Mouse (Mus musculus): ENCODE results near the gene Rsf1. TPM values are rescaled to one million over a fixed set of nuclear protein-coding genes. Genes with fewer than 3 reads are reported as not detected.

Rsf1 gene
- polyA plus RNA-seq, 1 experiment from 2014 or later: 18.8 TPM

- 26% methylated on average over 8 of the region's 8 CpGs for WGBS
Measured at GRCm38 (mm10) chr7:97578361-97579066, 1.2 kb upstream of the Rsf1 start.

DNA sequence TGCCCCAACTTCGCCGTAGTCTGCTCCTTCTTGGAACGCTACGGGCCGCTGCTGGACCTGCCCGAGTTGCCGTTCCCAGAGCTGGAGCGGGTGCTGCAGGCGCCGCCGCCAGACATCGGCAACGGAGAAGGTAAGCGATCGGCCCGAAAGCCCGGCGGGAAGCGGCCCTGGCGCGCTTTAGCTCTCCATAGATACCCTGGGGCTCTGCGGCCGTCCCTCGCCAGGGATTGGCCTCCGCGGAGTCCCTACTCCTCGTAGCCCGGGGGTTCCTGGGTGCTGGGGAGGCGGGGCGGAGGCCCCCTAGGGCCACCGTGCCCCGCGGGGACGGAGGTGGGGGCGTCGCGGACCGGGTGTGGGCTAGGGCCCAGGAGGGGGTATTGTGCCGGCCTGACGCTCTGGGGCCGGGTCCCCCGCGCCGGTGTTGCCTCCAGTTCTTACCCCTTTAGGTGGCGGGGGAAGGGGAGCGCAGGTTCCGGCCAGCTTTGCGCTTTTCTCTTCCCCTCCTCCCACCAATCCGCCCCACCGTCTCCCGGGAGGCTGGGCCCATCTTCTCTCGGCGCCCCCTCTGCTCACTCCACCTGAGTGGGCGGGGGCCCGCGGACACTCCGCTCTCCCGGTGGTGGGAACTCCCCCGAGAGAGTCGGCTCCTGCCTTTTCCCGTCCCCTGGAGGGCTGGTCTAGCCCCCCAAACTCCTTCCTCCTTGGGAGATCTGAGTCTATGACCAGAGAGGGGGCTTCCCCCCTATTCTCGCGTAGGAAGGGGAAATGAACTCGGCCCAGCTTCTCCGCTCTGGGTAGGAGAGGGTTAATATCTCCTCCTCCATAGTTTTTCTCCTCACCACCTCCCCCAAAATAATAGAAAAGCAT, 520 bp downstream of the Rsf1 start:
- Histone ChIP-seq H3K36me3 (ENCODE audit: insufficient read depth, low read length) (no peaks in the 10 kb centered on the region), H3K9me3 (ENCODE audit: low read length) (peaks cover 3% of the 10 kb centered on the region), H3K4me2 (replicated peaks; ENCODE audit: low read depth, low read length) (peak overlapping the region; percentile 88), H3K4me1 (ENCODE audit: insufficient read depth, low read length) (peaks cover 10% of the 10 kb centered on the region), H3K9ac (replicated peaks; ENCODE audit: low read length) (peak overlapping the region; percentile 99), H3K27me3 (ENCODE audit: insufficient read depth, low read length) (no peaks in the 10 kb centered on the region), H3K27ac (ENCODE audit: low read length) (peak overlapping the region; percentile 97), H3K4me3 (ENCODE audit: low read length) (peak overlapping the region; percentile 99)
- peak; percentile 43 for ATAC-seq (ENCODE audit: low FRiP score, low TSS enrichment)
- 1% methylated on average over 56 of the region's 65 CpGs for WGBS

More at GRCm38 (mm10) chr7:97578361-97579066, 1.2 kb upstream of the Rsf1 start:
- Histone ChIP-seq H3K4me3 (ENCODE audit: low read length) (peak overlapping the region; percentile 99), H3K9me3 (ENCODE audit: low read length) (peaks cover 3% of the 10 kb centered on the region), H3K27ac (ENCODE audit: low read length) (peak overlapping the region; percentile 97), H3K4me1 (ENCODE audit: insufficient read depth, low read length) (peaks cover 10% of the 10 kb centered on the region), H3K36me3 (ENCODE audit: insufficient read depth, low read length) (0 out of 2 replicates have a peak, but pooled peaks cover 3% of the 10 kb centered on the region), H3K9ac (replicated peaks; ENCODE audit: low read length) (peak overlapping the region; percentile 99), H3K27me3 (ENCODE audit: insufficient read depth, low read length) (no peaks in the 10 kb centered on the region), H3K4me2 (replicated peaks; ENCODE audit: low read depth, low read length) (peak overlapping the region; percentile 88)
- 0 out of 2 replicates have a peak, but pooled peaks have one; percentile 4 for ATAC-seq (ENCODE audit: low FRiP score, low TSS enrichment)

DNA sequence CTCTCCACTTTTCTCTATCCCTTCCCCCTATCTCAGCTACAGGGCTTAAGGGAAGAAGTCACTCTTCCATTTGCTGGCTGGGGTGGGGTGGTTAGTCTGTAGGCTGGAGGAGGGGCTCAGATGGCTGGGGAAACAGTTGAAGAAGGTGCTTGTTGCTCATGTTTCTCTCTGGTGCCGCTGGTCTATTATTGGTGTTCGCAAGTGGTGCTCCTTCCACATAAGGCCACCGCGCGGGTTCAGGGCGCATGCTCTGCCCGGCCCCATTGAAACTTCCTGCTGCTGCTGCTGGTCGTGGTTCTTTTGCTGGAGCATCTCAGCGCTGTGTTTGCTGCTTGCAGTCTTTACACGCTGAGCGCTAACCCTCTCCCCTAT, 1.1 kb downstream of the Rsf1 start:
- H3K4me3 ChIP-seq (ENCODE audit: low read length): peak overlapping the region; percentile 99
- peak overlapping the region; percentile 97 for H3K27ac ChIP-seq (ENCODE audit: low read length)
- peak; percentile 62 for ATAC-seq (ENCODE audit: low FRiP score, low TSS enrichment)
- peaks cover 3% of the 10 kb centered on the region for H3K9me3 ChIP-seq (ENCODE audit: low read length)
- peaks cover 10% of the 10 kb centered on the region for H3K4me1 ChIP-seq (ENCODE audit: insufficient read depth, low read length)
- WGBS: under 1% methylated on average over 11 of the region's 11 CpGs
- peak overlapping the region; percentile 88 for H3K4me2 ChIP-seq (replicated peaks; ENCODE audit: low read depth, low read length)
- H3K27me3 ChIP-seq (ENCODE audit: insufficient read depth, low read length): no peaks in the 10 kb centered on the region
- H3K9ac ChIP-seq (replicated peaks; ENCODE audit: low read length): peak overlapping the region; percentile 99
- no peaks in the 10 kb centered on the region for H3K36me3 ChIP-seq (ENCODE audit: insufficient read depth, low read length)

DNA sequence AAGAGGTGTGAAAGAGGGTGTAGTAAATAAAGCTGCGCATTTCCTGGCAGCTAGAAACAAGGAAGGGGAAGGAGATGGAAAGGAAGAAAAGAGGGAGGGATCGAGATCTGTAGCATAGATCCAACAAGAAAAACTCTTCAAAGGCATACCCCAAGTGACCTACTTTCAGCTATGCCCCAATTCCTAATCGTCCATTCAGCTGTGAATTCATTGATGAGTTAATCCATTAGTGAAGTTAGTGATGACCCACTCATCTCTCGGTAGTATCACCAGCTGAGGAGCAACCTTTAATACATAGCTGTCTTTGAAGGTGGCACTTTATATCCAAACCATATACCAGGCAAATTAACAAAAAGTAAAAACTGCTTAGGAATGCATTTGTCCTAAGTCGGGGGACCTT, 8.8 kb downstream of the Rsf1 start:
- Histone ChIP-seq H3K4me2 (replicated peaks; ENCODE audit: low read depth, low read length) (no peak overlapping the region), H3K9ac (replicated peaks; ENCODE audit: low read length) (no peak overlapping the region), H3K9me3 (ENCODE audit: low read length) (no peaks in the 10 kb centered on the region), H3K4me1 (ENCODE audit: insufficient read depth, low read length) (peaks cover 32% of the 10 kb centered on the region), H3K4me3 (ENCODE audit: low read length) (no peak overlapping the region), H3K27me3 (ENCODE audit: insufficient read depth, low read length) (no peaks in the 10 kb centered on the region), H3K27ac (ENCODE audit: low read length) (peak overlapping the region; percentile 50), H3K36me3 (ENCODE audit: insufficient read depth, low read length) (0 out of 2 replicates have a peak, but pooled peaks cover 2% of the 10 kb centered on the region)
- 82% methylated on average over 5 of the region's 5 CpGs for WGBS
- no peak for ATAC-seq (ENCODE audit: low FRiP score, low TSS enrichment)

- 24% methylated on average over 3 of the region's 3 CpGs for WGBS
- no peak overlapping the region for H3K4me2 ChIP-seq (replicated peaks; ENCODE audit: low read depth, low read length)
- H3K4me1 ChIP-seq (ENCODE audit: insufficient read depth, low read length): peaks cover 32% of the 10 kb centered on the region
- no peak overlapping the region for H3K4me3 ChIP-seq (ENCODE audit: low read length)
- H3K9ac ChIP-seq (replicated peaks; ENCODE audit: low read length): no peak overlapping the region
- peak; percentile 69; the same call in 1 of the 2 replicates for ATAC-seq (ENCODE audit: low FRiP score, low TSS enrichment)
- no peaks in the 10 kb centered on the region for H3K27me3 ChIP-seq (ENCODE audit: insufficient read depth, low read length)
- H3K9me3 ChIP-seq (ENCODE audit: low read length): no peaks in the 10 kb centered on the region
- H3K36me3 ChIP-seq (ENCODE audit: insufficient read depth, low read length): 0 out of 2 replicates have a peak, but pooled peaks cover 2% of the 10 kb centered on the region
- 0 out of 2 replicates have a peak overlapping the region, but pooled peaks have one; percentile 58 for H3K27ac ChIP-seq (ENCODE audit: low read length)
Measured at GRCm38 (mm10) chr7:97590488-97590887, 10.8 kb downstream of the Rsf1 start.

GRCm38 (mm10) chr7:97591336-97591735, 11.6 kb downstream of the Rsf1 start:
- H3K27ac ChIP-seq (ENCODE audit: low read length): no peak overlapping the region
- no peak overlapping the region for H3K9ac ChIP-seq (replicated peaks; ENCODE audit: low read length)
- ATAC-seq (ENCODE audit: low FRiP score, low TSS enrichment): no peak; the same call in 1 of the 2 replicates
- peaks cover 32% of the 10 kb centered on the region for H3K4me1 ChIP-seq (ENCODE audit: insufficient read depth, low read length)
- no peaks in the 10 kb centered on the region for H3K9me3 ChIP-seq (ENCODE audit: low read length)
- 81% methylated on average over 6 of the region's 6 CpGs for WGBS
- H3K36me3 ChIP-seq (ENCODE audit: insufficient read depth, low read length): 0 out of 2 replicates have a peak, but pooled peaks cover 2% of the 10 kb centered on the region
- H3K4me3 ChIP-seq (ENCODE audit: low read length): no peak overlapping the region
- H3K27me3 ChIP-seq (ENCODE audit: insufficient read depth, low read length): no peaks in the 10 kb centered on the region
- H3K4me2 ChIP-seq (replicated peaks; ENCODE audit: low read depth, low read length): no peak overlapping the region

DNA sequence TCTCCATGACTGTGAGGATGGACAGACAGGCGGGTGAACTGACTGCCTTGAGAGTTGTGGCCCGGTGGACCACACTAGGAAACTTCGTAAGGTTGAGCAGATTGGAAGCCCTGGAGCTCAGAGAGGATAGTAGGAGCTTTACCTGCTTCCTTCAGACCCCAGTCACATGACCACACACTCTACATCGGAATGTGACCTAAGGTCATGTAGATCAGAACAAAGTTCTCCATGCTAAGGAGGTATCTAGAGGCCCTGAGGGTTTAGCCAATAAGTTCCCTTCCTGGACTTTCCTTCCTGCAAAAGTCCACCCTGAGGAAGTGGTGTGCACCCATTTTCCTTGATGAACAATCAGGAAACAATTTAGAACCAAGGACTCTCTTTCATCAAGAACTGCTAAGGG, 12.7 kb downstream of the Rsf1 start:
- Histone ChIP-seq H3K27me3 (ENCODE audit: insufficient read depth, low read length) (no peaks in the 10 kb centered on the region), H3K4me2 (replicated peaks; ENCODE audit: low read depth, low read length) (no peak overlapping the region), H3K36me3 (ENCODE audit: insufficient read depth, low read length) (0 out of 2 replicates have a peak, but pooled peaks cover 2% of the 10 kb centered on the region), H3K4me3 (ENCODE audit: low read length) (no peak overlapping the region), H3K27ac (ENCODE audit: low read length) (no peak overlapping the region), H3K9ac (replicated peaks; ENCODE audit: low read length) (no peak overlapping the region), H3K9me3 (ENCODE audit: low read length) (no peaks in the 10 kb centered on the region), H3K4me1 (ENCODE audit: insufficient read depth, low read length) (peaks cover 32% of the 10 kb centered on the region)
- no peak for ATAC-seq (ENCODE audit: low FRiP score, low TSS enrichment)
- WGBS: 99% methylated on average over 4 of the region's 4 CpGs

DNA sequence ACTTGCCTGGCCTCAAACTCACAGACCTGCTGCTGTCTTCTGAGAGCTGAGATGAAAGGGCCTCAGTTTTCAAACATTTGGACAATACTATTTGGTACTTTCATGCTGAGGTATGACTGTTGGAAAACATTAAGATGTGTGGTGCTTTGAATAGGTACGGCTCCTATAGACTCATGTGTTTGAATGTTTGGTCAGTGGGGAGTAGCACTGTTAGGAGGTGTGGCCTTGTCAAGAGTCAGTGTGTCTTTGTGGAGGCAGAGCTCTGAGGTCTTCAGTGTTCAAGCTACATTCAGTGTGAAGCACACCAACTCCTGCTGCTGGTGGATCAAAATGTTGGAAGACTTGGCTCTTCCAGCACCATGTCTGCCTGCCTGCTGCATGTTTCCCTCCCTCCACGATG, 13.8 kb downstream of the Rsf1 start:
- no peak overlapping the region for H3K4me2 ChIP-seq (replicated peaks; ENCODE audit: low read depth, low read length)
- no peak overlapping the region for H3K9ac ChIP-seq (replicated peaks; ENCODE audit: low read length)
- H3K27me3 ChIP-seq (ENCODE audit: insufficient read depth, low read length): no peaks in the 10 kb centered on the region
- H3K36me3 ChIP-seq (ENCODE audit: insufficient read depth, low read length): 0 out of 2 replicates have a peak, but pooled peaks cover 2% of the 10 kb centered on the region
- 89% methylated on average over 2 of the region's 2 CpGs for WGBS
- peaks cover 30% of the 10 kb centered on the region for H3K4me1 ChIP-seq (ENCODE audit: insufficient read depth, low read length)
- no peak overlapping the region for H3K4me3 ChIP-seq (ENCODE audit: low read length)
- H3K27ac ChIP-seq (ENCODE audit: low read length): no peak overlapping the region
- no peak for ATAC-seq (ENCODE audit: low FRiP score, low TSS enrichment)
- H3K9me3 ChIP-seq (ENCODE audit: low read length): no peaks in the 10 kb centered on the region

DNA sequence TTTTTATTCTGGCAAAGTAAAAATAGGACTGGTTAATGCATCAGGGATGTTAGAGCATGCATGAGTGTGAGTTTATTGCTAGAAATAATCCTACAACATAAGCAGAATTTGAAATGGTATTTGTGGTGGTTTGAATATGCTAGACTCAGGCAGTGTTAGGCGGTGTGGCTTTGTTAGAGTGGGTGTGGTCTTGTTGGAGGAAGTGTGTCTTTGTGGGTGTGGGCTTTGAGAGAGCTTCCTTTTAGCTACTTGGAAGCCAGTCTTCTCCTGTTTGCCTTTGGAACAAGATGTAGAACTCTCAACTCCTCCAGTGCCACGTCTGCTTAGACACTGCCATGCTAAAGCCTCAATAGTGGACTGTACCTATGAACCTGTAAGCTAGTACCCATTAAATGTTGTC, 18.9 kb downstream of the Rsf1 start:
- Histone ChIP-seq H3K9me3 (ENCODE audit: low read length) (no peaks in the 10 kb centered on the region), H3K9ac (replicated peaks; ENCODE audit: low read length) (no peak overlapping the region), H3K27ac (ENCODE audit: low read length) (no peak overlapping the region), H3K27me3 (ENCODE audit: insufficient read depth, low read length) (no peaks in the 10 kb centered on the region), H3K4me2 (replicated peaks; ENCODE audit: low read depth, low read length) (no peak overlapping the region), H3K4me1 (ENCODE audit: insufficient read depth, low read length) (no peaks in the 10 kb centered on the region), H3K4me3 (ENCODE audit: low read length) (no peak overlapping the region), H3K36me3 (ENCODE audit: insufficient read depth, low read length) (no peaks in the 10 kb centered on the region)
- 92% methylated on average over 2 of the region's 2 CpGs for WGBS
- ATAC-seq (ENCODE audit: low FRiP score, low TSS enrichment): no peak

All from kidney, embryonic 16.5 days (tissue).